In genomic region chr6:149197116-149197515, GRCm38 (mm10) we compare ENCODE assay signal across 27 mouse cellular contexts. TPM values are rescaled to one million over a fixed set of nuclear protein-coding genes. Genes with fewer than 3 reads are reported as not detected.
DNase-seq lines count a peak whose midpoint lies in the region; ATAC-seq and TF ChIP-seq lines count a peak whose summit lies in the region.
"Had no signal": no experiment of that assay in that cellular context is flagged by ENCODE, and none has a peak within 500 bp of the region (broad histone marks: within the 10 kb centered on the region; RNA-seq: fewer than 3 reads in every experiment).

No protein-coding gene starts in this region.

- H3K4me3 ChIP-seq in kidney, embryonic 16.5 days (ENCODE audit: low read length) = no peak overlapping the region
- no peak overlapping the region for H3K4me3 ChIP-seq in kidney, adult 2 months (ENCODE audit: insufficient read depth, low read depth, low read length)
- H3K4me3 ChIP-seq in lung, embryonic 16.5 days (ENCODE audit: low read length) = no peak overlapping the region
- H3K4me3 ChIP-seq in stomach, embryonic 15.5 days (replicated peaks) = no peak overlapping the region
- H3K4me3 ChIP-seq in stomach, postnatal 0 days (ENCODE audit: low read depth, low read length) = no peak overlapping the region
- H3K4me3 ChIP-seq: forebrain, embryonic 13.5 days; heart, embryonic 15.5 days; midbrain, embryonic 13.5 days; neural tube, embryonic 13.5 days had no signal

- peak overlapping the region; percentile 35 for H3K27ac ChIP-seq in kidney, embryonic 16.5 days (ENCODE audit: low read length)
- no peak overlapping the region for H3K27ac ChIP-seq in kidney, adult 2 months (ENCODE audit: insufficient read depth, low read depth, low read length)
- no peak overlapping the region for H3K27ac ChIP-seq in lung, embryonic 16.5 days (ENCODE audit: low read length)
- peak overlapping the region; percentile 26; the same call in 1 of the 2 replicates for H3K27ac ChIP-seq in stomach, embryonic 15.5 days
- H3K27ac ChIP-seq in stomach, postnatal 0 days (replicated peaks) = no peak overlapping the region
- H3K27ac ChIP-seq: forebrain, embryonic 13.5 days; heart, embryonic 15.5 days; liver, embryonic 14.5 days; macrophage; midbrain, embryonic 13.5 days; neural tube, embryonic 13.5 days had no signal

- ATAC-seq in kidney, embryonic 16.5 days (ENCODE audit: low FRiP score, low TSS enrichment) = peak; percentile 65; the same call in 1 of the 2 replicates
- peak; percentile 67; the same call in 1 of the 2 replicates for ATAC-seq in lung, embryonic 16.5 days (ENCODE audit: low read depth)
- ATAC-seq in stomach, embryonic 15.5 days (ENCODE audit: insufficient read depth, low FRiP score, low read depth) = no peak
- no peak; the same call in 1 of the 2 replicates for ATAC-seq in stomach, postnatal 0 days (ENCODE audit: low FRiP score, low TSS enrichment)
- ATAC-seq: forebrain, embryonic 13.5 days; hindbrain, embryonic 16.5 days; midbrain, embryonic 13.5 days; Patski had no signal

- TF ChIP-seq EP300 in stomach, postnatal 0 days (optimal IDR thresholded peaks at IDR 0.05) = no peak

- no peak overlapping the region for H3K9ac ChIP-seq in kidney, embryonic 16.5 days (replicated peaks; ENCODE audit: low read length)
- H3K9ac ChIP-seq in lung, embryonic 16.5 days (ENCODE audit: low read length) = no peak overlapping the region
- no peak overlapping the region for H3K9ac ChIP-seq in stomach, embryonic 15.5 days
- H3K9ac ChIP-seq in stomach, postnatal 0 days (ENCODE audit: low read length) = no peak overlapping the region
- H3K9ac ChIP-seq: forebrain, embryonic 13.5 days; heart, embryonic 15.5 days; liver, embryonic 14.5 days; midbrain, embryonic 13.5 days; neural tube, embryonic 13.5 days had no signal

- peaks cover 12% of the 10 kb centered on the region for H3K4me1 ChIP-seq in kidney, embryonic 16.5 days (ENCODE audit: insufficient read depth, low read length)
- peaks cover 5% of the 10 kb centered on the region; the same call in 1 of the 2 replicates for H3K4me1 ChIP-seq in kidney, adult 2 months (ENCODE audit: control insufficient read depth, insufficient read depth, low read length)
- H3K4me1 ChIP-seq in lung, embryonic 16.5 days (replicated peaks; ENCODE audit: control insufficient read depth, insufficient read depth, low read length) = peaks cover 4% of the 10 kb centered on the region
- H3K4me1 ChIP-seq in stomach, embryonic 15.5 days = no peaks in the 10 kb centered on the region
- no peaks in the 10 kb centered on the region for H3K4me1 ChIP-seq in stomach, postnatal 0 days (replicated peaks; ENCODE audit: control insufficient read depth, insufficient read depth)
- H3K4me1 ChIP-seq: forebrain, embryonic 13.5 days; heart, embryonic 15.5 days; midbrain, embryonic 13.5 days; neural tube, embryonic 13.5 days had no signal

- H3K27me3 ChIP-seq in kidney, embryonic 16.5 days (ENCODE audit: insufficient read depth, low read length) = no peaks in the 10 kb centered on the region
- no peaks in the 10 kb centered on the region for H3K27me3 ChIP-seq in kidney, adult 2 months (replicated peaks; ENCODE audit: control insufficient read depth, insufficient read depth, low read length)
- H3K27me3 ChIP-seq in lung, embryonic 16.5 days (ENCODE audit: control insufficient read depth, insufficient read depth, low read depth, low read length) = no peaks in the 10 kb centered on the region
- H3K27me3 ChIP-seq in stomach, embryonic 15.5 days (replicated peaks) = no peaks in the 10 kb centered on the region
- H3K27me3 ChIP-seq in stomach, postnatal 0 days (ENCODE audit: control insufficient read depth, insufficient read depth, low read length) = no peaks in the 10 kb centered on the region
- H3K27me3 ChIP-seq: CH12.LX; forebrain, embryonic 13.5 days; heart, embryonic 15.5 days; midbrain, embryonic 13.5 days; neural tube, embryonic 13.5 days; Patski had no signal

- H3K4me2 ChIP-seq in kidney, embryonic 16.5 days (replicated peaks; ENCODE audit: low read depth, low read length) = no peak overlapping the region
- H3K4me2 ChIP-seq in lung, embryonic 16.5 days (ENCODE audit: low read depth, low read length) = no peak overlapping the region
- H3K4me2 ChIP-seq in stomach, embryonic 15.5 days = no peak overlapping the region
- H3K4me2 ChIP-seq in stomach, postnatal 0 days (replicated peaks; ENCODE audit: low read depth) = no peak overlapping the region
- H3K4me2 ChIP-seq: forebrain, embryonic 13.5 days; heart, embryonic 15.5 days; midbrain, embryonic 13.5 days; neural tube, embryonic 13.5 days had no signal

- WGBS in kidney, embryonic 16.5 days = 52% methylated on average over 3 of the region's 3 CpGs
- WGBS in kidney, adult 2 months = 72% methylated on average over 3 of the region's 3 CpGs
- WGBS in lung, embryonic 16.5 days = 28% methylated on average over 3 of the region's 3 CpGs
- 38% methylated on average over 3 of the region's 3 CpGs for WGBS in stomach, embryonic 15.5 days
- WGBS in stomach, postnatal 0 days = 48% methylated on average over 3 of the region's 3 CpGs

- no peak for TF ChIP-seq POLR2A in kidney, adult 2 months (IDR thresholded peaks at IDR 0.05; ENCODE audit: low read depth, low read length)

- H3K36me3 ChIP-seq in kidney, embryonic 16.5 days (ENCODE audit: insufficient read depth, low read length) = no peaks in the 10 kb centered on the region
- H3K36me3 ChIP-seq in kidney, adult 2 months (ENCODE audit: control insufficient read depth, insufficient read depth, low read length) = no peaks in the 10 kb centered on the region
- no peaks in the 10 kb centered on the region for H3K36me3 ChIP-seq in lung, embryonic 16.5 days (ENCODE audit: control insufficient read depth, insufficient read depth, low read length)
- no peaks in the 10 kb centered on the region for H3K36me3 ChIP-seq in stomach, embryonic 15.5 days
- no peaks in the 10 kb centered on the region for H3K36me3 ChIP-seq in stomach, postnatal 0 days (ENCODE audit: control insufficient read depth, insufficient read depth, low read length)
- H3K36me3 ChIP-seq: heart, embryonic 15.5 days; midbrain, embryonic 13.5 days; neural tube, embryonic 13.5 days had no signal

- no peaks in the 10 kb centered on the region; the same call in 1 of the 2 replicates for H3K9me3 ChIP-seq in kidney, embryonic 16.5 days (ENCODE audit: low read length)
- no peaks in the 10 kb centered on the region for H3K9me3 ChIP-seq in lung, embryonic 16.5 days (ENCODE audit: control insufficient read depth, low read length)
- no peaks in the 10 kb centered on the region for H3K9me3 ChIP-seq in stomach, embryonic 15.5 days
- no peaks in the 10 kb centered on the region for H3K9me3 ChIP-seq in stomach, postnatal 0 days (ENCODE audit: control insufficient read depth, low read length)
- H3K9me3 ChIP-seq: forebrain, embryonic 13.5 days; heart, embryonic 15.5 days; midbrain, embryonic 13.5 days; neural tube, embryonic 13.5 days had no signal

- DNase-seq in embryo, embryonic 11 days = peak; percentile 4
- no peak for DNase-seq in embryo, embryonic 9.5 days (ENCODE audit: extremely low spot score)
- no peak for DNase-seq in kidney, adult 2 months
- no peak for DNase-seq in lung, adult 18-20 months
- DNase-seq in stomach, postnatal 0 days (ENCODE audit: low spot score) = no peak
- DNase-seq: adrenal gland, postnatal 14 days; cerebellum, adult 11-12 months; cerebellum, adult 9-11 months; gastrocnemius, postnatal 10 days; kidney, adult 8-10 months; layer of hippocampus, postnatal 36 days; left cerebral cortex, postnatal 4 days; liver; right cerebral cortex, adult 18-20 months; spleen, adult 18-20 months had no signal

- TF ChIP-seq CTCF in kidney, adult 2 months (conservative IDR thresholded peaks at IDR 0.05; ENCODE audit: insufficient read depth, insufficient read length, low read depth, low read length) = no peak
- TF ChIP-seq CTCF in stomach, postnatal 0 days (IDR thresholded peaks at IDR 0.05; ENCODE audit: low read depth) = no peak

RNA-seq across cellular contexts. Expression of gene Amn1, which starts 8.6 kb away (rescaled TPM):
- 27.1 and 32.0 TPM in 2 replicates for polyA plus RNA-seq in kidney, embryonic 16.5 days (2015; fragmentation: Nextera tagmentation; extraction: Ambion mirVana)
- 7.2 and 9.8 TPM in 2 replicates for polyA plus RNA-seq in kidney, adult 2 months (2012; rRNA removed)
- polyA plus RNA-seq in lung, embryonic 16.5 days (2015; fragmentation: Nextera tagmentation; extraction: Ambion mirVana) = 25.9 and 34.5 TPM in 2 replicates
- polyA plus RNA-seq in stomach, embryonic 15.5 days (2015; fragmentation: Nextera tagmentation; extraction: Ambion mirVana) = 28.2 and 28.8 TPM in 2 replicates
- polyA plus RNA-seq in stomach, postnatal 0 days (2015; fragmentation: Nextera tagmentation; extraction: Ambion mirVana) = 20.1 and 20.2 TPM in 2 replicates

RNA-seq across cellular contexts. Expression of gene Etfbkmt, which starts 57.5 kb away (rescaled TPM):
- 21.5 and 21.6 TPM in 2 replicates for polyA plus RNA-seq in kidney, embryonic 16.5 days (2015; fragmentation: Nextera tagmentation; extraction: Ambion mirVana)
- polyA plus RNA-seq in kidney, adult 2 months (2012; rRNA removed) = 12.5 and 16.1 TPM in 2 replicates
- polyA plus RNA-seq in lung, embryonic 16.5 days (2015; fragmentation: Nextera tagmentation; extraction: Ambion mirVana) = 17.3 and 18.5 TPM in 2 replicates
- 16.7 and 20.4 TPM in 2 replicates for polyA plus RNA-seq in stomach, embryonic 15.5 days (2015; fragmentation: Nextera tagmentation; extraction: Ambion mirVana)
- 12.6 and 12.9 TPM in 2 replicates for polyA plus RNA-seq in stomach, postnatal 0 days (2015; fragmentation: Nextera tagmentation; extraction: Ambion mirVana)

Comparison
In these comparisons a context has a peak if more than half of its experiments do, and no peak if none do; other contexts are left out.
1. H3K27ac ChIP-seq: peak in kidney, embryonic 16.5 days (single experiment) and stomach, embryonic 15.5 days (single experiment); none in kidney, adult 2 months (single experiment), lung, embryonic 16.5 days (single experiment) and stomach, postnatal 0 days (single experiment).
2. ATAC-seq: peak in kidney, embryonic 16.5 days (single experiment) and lung, embryonic 16.5 days (single experiment); none in stomach, embryonic 15.5 days (single experiment) and stomach, postnatal 0 days (single experiment).